ENCODE assay signal across 30 mouse cellular contexts in genomic region chr17:5687810-5688209, GRCm38 (mm10).
DNase-seq lines count a peak whose midpoint lies in the region; ATAC-seq and TF ChIP-seq lines count a peak whose summit lies in the region.
"Had no signal": no experiment of that assay in that cellular context is flagged by ENCODE, and none has a peak within 500 bp of the region (broad histone marks: within the 10 kb centered on the region; RNA-seq: fewer than 3 reads in every experiment).

No protein-coding gene starts in this region.

- no peak overlapping the region for H3K27ac ChIP-seq in heart, embryonic 10.5 days
- H3K27ac ChIP-seq in heart, embryonic 11.5 days (ENCODE audit: low read depth, low read length): no peak overlapping the region
- peak overlapping the region; percentile 14 for H3K27ac ChIP-seq in bone marrow macrophage, adult 2 months (ENCODE audit: insufficient read depth, low read depth, low read length)
- H3K27ac ChIP-seq in intestine, postnatal 0 days (ENCODE audit: low read depth, low read length): no peak overlapping the region
- H3K27ac ChIP-seq: embryonic facial prominence, embryonic 10.5 days; embryonic facial prominence, embryonic 13.5 days; forebrain, embryonic 12.5 days; hindbrain, embryonic 14.5 days; hindbrain, postnatal 0 days; kidney, embryonic 15.5 days had no signal

- WGBS in heart, embryonic 10.5 days: 86% methylated on average over 4 of the region's 4 CpGs
- WGBS in heart, embryonic 11.5 days (ENCODE audit: insufficient replicate concordance): 77% methylated on average over 4 of the region's 4 CpGs
- WGBS in intestine, postnatal 0 days: 84% methylated on average over 4 of the region's 4 CpGs

- intact Hi-C loops in heart, postnatal 10 days (cut with DNase I): no loop called here
- intact Hi-C loops in left cerebral cortex, postnatal 10 days (cut with DNase I): no loop called here

- H3K4me3 ChIP-seq in heart, embryonic 10.5 days: no peak overlapping the region
- no peak overlapping the region for H3K4me3 ChIP-seq in heart, embryonic 11.5 days (ENCODE audit: low read depth, low read length)
- H3K4me3 ChIP-seq in bone marrow macrophage, adult 2 months (ENCODE audit: insufficient read depth, low read length): no peak overlapping the region
- no peak overlapping the region for H3K4me3 ChIP-seq in intestine, postnatal 0 days (ENCODE audit: low read depth, low read length)
- H3K4me3 ChIP-seq: embryonic facial prominence, embryonic 10.5 days; embryonic facial prominence, embryonic 13.5 days; erythroblast, embryonic 14.5 days; forebrain, embryonic 12.5 days; kidney, embryonic 15.5 days had no signal

- H3K4me1 ChIP-seq in heart, embryonic 10.5 days: no peaks in the 10 kb centered on the region
- no peaks in the 10 kb centered on the region for H3K4me1 ChIP-seq in heart, embryonic 11.5 days (ENCODE audit: control insufficient read depth, insufficient read depth, low read length)
- H3K4me1 ChIP-seq in bone marrow macrophage, adult 2 months (ENCODE audit: control insufficient read depth, insufficient read depth, low read length): peaks cover 38% of the 10 kb centered on the region
- no peaks in the 10 kb centered on the region for H3K4me1 ChIP-seq in intestine, postnatal 0 days (replicated peaks; ENCODE audit: control insufficient read depth, insufficient read depth, low read length)
- H3K4me1 ChIP-seq: embryonic facial prominence, embryonic 10.5 days; embryonic facial prominence, embryonic 13.5 days; forebrain, embryonic 12.5 days had no signal

- DNase-seq in heart, adult 11 months: peak; percentile 11
- DNase-seq in heart, embryonic 10.5 days (ENCODE audit: low spot score): no peak
- peak; percentile 40 to 51 for DNase-seq in heart, postnatal 10 days
- no peak for DNase-seq in left cerebral cortex, postnatal 10 days (ENCODE audit: extremely low spot score in 1 of 2, low spot score in 2 of 2)
- DNase-seq: adrenal gland, adult 2 months; adrenal gland, postnatal 14 days; B cell, adult 2 months; cerebellum, adult 11-12 months; cerebellum, adult 8-10 months; cerebellum, postnatal 36 days; gastrocnemius, postnatal 10 days; gastrocnemius, postnatal 36 days; heart, adult 18-20 months; kidney, adult 11 months; kidney, adult 8-10 months had no signal

- ATAC-seq in heart, embryonic 11.5 days (replicated peaks; ENCODE audit: insufficient number of reproducible peaks, low FRiP score, low TSS enrichment): no peak; the same call in 1 of the 2 replicates
- peak; percentile 68 to 70 for ATAC-seq in hematopoietic stem cell, adult 5-6 weeks (replicated peaks in 1 of 2; ENCODE audit: insufficient read depth in 1 of 2, low FRiP score in 2 of 2, low TSS enrichment in 1 of 2, low read depth in 1 of 2, poor library complexity in 2 of 2, severe bottlenecking in 2 of 2)
- ATAC-seq in intestine, postnatal 0 days: no peak
- ATAC-seq: forebrain, embryonic 16.5 days; hindbrain, postnatal 0 days; inflammation-experienced regulatory T-cells, adult 6 months had no signal

- no peak for TF ChIP-seq CTCF in bone marrow macrophage, adult 2 months (IDR thresholded peaks at IDR 0.05; ENCODE audit: low read depth, low read length)
- TF ChIP-seq CTCF in intestine, postnatal 0 days (IDR thresholded peaks at IDR 0.05; ENCODE audit: low read depth): no peak

- no peak for TF ChIP-seq POLR2A in bone marrow macrophage, adult 2 months (IDR thresholded peaks at IDR 0.05; ENCODE audit: borderline replicate concordance, low read depth, low read length)

- no peak overlapping the region for H3K9ac ChIP-seq in heart, embryonic 11.5 days (ENCODE audit: low read depth, low read length)
- no peak overlapping the region for H3K9ac ChIP-seq in intestine, postnatal 0 days (ENCODE audit: low read depth, low read length)
- H3K9ac ChIP-seq: embryonic facial prominence, embryonic 13.5 days; forebrain, embryonic 12.5 days; hindbrain, embryonic 14.5 days; kidney, embryonic 15.5 days had no signal

- H3K36me3 ChIP-seq in heart, embryonic 10.5 days: no peaks in the 10 kb centered on the region
- no peaks in the 10 kb centered on the region for H3K36me3 ChIP-seq in heart, embryonic 11.5 days (ENCODE audit: control insufficient read depth, insufficient read depth, low read length)
- no peaks in the 10 kb centered on the region for H3K36me3 ChIP-seq in intestine, postnatal 0 days (ENCODE audit: control insufficient read depth, insufficient read depth)
- H3K36me3 ChIP-seq: embryonic facial prominence, embryonic 10.5 days; embryonic facial prominence, embryonic 13.5 days; forebrain, embryonic 12.5 days; kidney, embryonic 15.5 days had no signal

- peaks cover 5% of the 10 kb centered on the region; the same call in 1 of the 2 replicates for H3K27me3 ChIP-seq in heart, embryonic 10.5 days (ENCODE audit: insufficient read depth, poor library complexity, severe bottlenecking)
- no peaks in the 10 kb centered on the region for H3K27me3 ChIP-seq in heart, embryonic 11.5 days (ENCODE audit: control insufficient read depth, insufficient read depth, low read length)
- no peaks in the 10 kb centered on the region for H3K27me3 ChIP-seq in intestine, postnatal 0 days (replicated peaks; ENCODE audit: control insufficient read depth, insufficient read depth, low read length)
- H3K27me3 ChIP-seq: CH12.LX; embryonic facial prominence, embryonic 13.5 days; forebrain, embryonic 12.5 days; kidney, embryonic 15.5 days had no signal

- H3K4me2 ChIP-seq in heart, embryonic 11.5 days: no peak overlapping the region
- no peak overlapping the region for H3K4me2 ChIP-seq in intestine, postnatal 0 days (replicated peaks; ENCODE audit: low read depth)
- H3K4me2 ChIP-seq: embryonic facial prominence, embryonic 13.5 days; forebrain, embryonic 12.5 days; hindbrain, embryonic 14.5 days; kidney, embryonic 15.5 days had no signal

- no peaks in the 10 kb centered on the region for H3K9me3 ChIP-seq in heart, embryonic 10.5 days
- H3K9me3 ChIP-seq in heart, embryonic 11.5 days (replicated peaks; ENCODE audit: control insufficient read depth, low read length): no peaks in the 10 kb centered on the region
- H3K9me3 ChIP-seq in intestine, postnatal 0 days (ENCODE audit: control insufficient read depth): no peaks in the 10 kb centered on the region
- H3K9me3 ChIP-seq: embryonic facial prominence, embryonic 10.5 days; embryonic facial prominence, embryonic 13.5 days; forebrain, embryonic 12.5 days; G1E; kidney, embryonic 15.5 days had no signal

Comparison
In these comparisons a context has a peak if more than half of its experiments do, and no peak if none do; other contexts are left out.
1. DNase-seq: peak in heart, adult 11 months (single experiment) and heart, postnatal 10 days (2 of 2); none in heart, embryonic 10.5 days (single experiment) and left cerebral cortex, postnatal 10 days (0 of 2).
2. ATAC-seq: peak in hematopoietic stem cell, adult 5-6 weeks (2 of 2); none in heart, embryonic 11.5 days (single experiment) and intestine, postnatal 0 days (single experiment).